In genomic region chr5:25190521-25190920, GRCm38 (mm10) we compare ENCODE assay signal across 17 mouse cellular contexts. TPM values are rescaled to one million over a fixed set of nuclear protein-coding genes. Genes with fewer than 3 reads are reported as not detected.
DNase-seq lines count a peak whose midpoint lies in the region.
"Had no signal": no experiment of that assay in that cellular context is flagged by ENCODE, and none has a peak within 500 bp of the region (broad histone marks: within the 10 kb centered on the region; RNA-seq: fewer than 3 reads in every experiment).

No protein-coding gene starts in this region.

- peak; percentile 35 to 74 for DNase-seq in adrenal gland, adult (ENCODE audit: inconsistent age in 2 of 2, low spot score in 1 of 2)
- no peak for DNase-seq in adrenal gland, postnatal 4 days (ENCODE audit: low spot score in 2 of 2)
- peak; percentile 2 for DNase-seq in lung, postnatal 14 days
- no peak for DNase-seq in lung, postnatal 25 days (ENCODE audit: low spot score)
- peak; percentile 61 for DNase-seq in NIH3T3 (ENCODE audit: low read depth)
- peak; percentile 21 to 47 for DNase-seq in adrenal gland, postnatal 36 days
- DNase-seq in left cerebral cortex, adult 9 months (ENCODE audit: low spot score in 2 of 2) = no peak
- DNase-seq: B cell, adult 2 months; cerebellum, adult 18-20 months; cerebellum, postnatal 10 days; embryo, embryonic 11 days; gastrocnemius, adult 2 months; gastrocnemius, postnatal 25 days; heart, postnatal 36 days had no signal

RNA-seq across cellular contexts. Expression of gene Galntl5, which starts 9.3 kb away (rescaled TPM):
- total RNA-seq in adrenal gland, postnatal 4 days (2021) = not detected
- not detected for total RNA-seq in adrenal gland, postnatal 36 days (2021)
- total RNA-seq: common myeloid progenitor, adult 5-6 weeks; gastrocnemius, adult 2 months; gastrocnemius, postnatal 25 days; granulocyte monocyte progenitor cell, adult 5-6 weeks; heart, postnatal 36 days; MEL had no signal

RNA-seq across cellular contexts. Expression of gene Galnt11, which starts 31.2 kb away (rescaled TPM):
- 10 to 100 TPM; 43.1 to 63.7 TPM for total RNA-seq in adrenal gland, postnatal 4 days (2021)
- total RNA-seq in adrenal gland, postnatal 36 days (2021) = 10 to 100 TPM; 39.6 to 51.8 TPM

RNA-seq across cellular contexts. Expression of gene E130116L18Rik, which starts 32.4 kb away (rescaled TPM):
- not detected for total RNA-seq in adrenal gland, postnatal 4 days (2021)
- not detected for total RNA-seq in adrenal gland, postnatal 36 days (2021)
- total RNA-seq: common myeloid progenitor, adult 5-6 weeks; gastrocnemius, adult 2 months; gastrocnemius, postnatal 25 days; granulocyte monocyte progenitor cell, adult 5-6 weeks; heart, postnatal 36 days; MEL had no signal

Comparison
In these comparisons a context has a peak if more than half of its experiments do, and no peak if none do; other contexts are left out.
1. DNase-seq: peak in adrenal gland, adult (2 of 2), lung, postnatal 14 days (single experiment), NIH3T3 (single experiment) and adrenal gland, postnatal 36 days (2 of 2); none in adrenal gland, postnatal 4 days (0 of 2), lung, postnatal 25 days (single experiment) and left cerebral cortex, adult 9 months (0 of 2).